Mouse (Mus musculus): ENCODE results near the gene Galnt13. TPM values are rescaled to one million over a fixed set of nuclear protein-coding genes. Genes with fewer than 3 reads are reported as not detected.
"Not testable (repeated sequence)": the region's sequence is repeated elsewhere in the genome, so short reads cannot be mapped to it uniquely, and the experiment has no call there.

The Galnt13 gene
- polyA plus RNA-seq, 1 experiment from 2014 or later: 0.08 TPM

DNA sequence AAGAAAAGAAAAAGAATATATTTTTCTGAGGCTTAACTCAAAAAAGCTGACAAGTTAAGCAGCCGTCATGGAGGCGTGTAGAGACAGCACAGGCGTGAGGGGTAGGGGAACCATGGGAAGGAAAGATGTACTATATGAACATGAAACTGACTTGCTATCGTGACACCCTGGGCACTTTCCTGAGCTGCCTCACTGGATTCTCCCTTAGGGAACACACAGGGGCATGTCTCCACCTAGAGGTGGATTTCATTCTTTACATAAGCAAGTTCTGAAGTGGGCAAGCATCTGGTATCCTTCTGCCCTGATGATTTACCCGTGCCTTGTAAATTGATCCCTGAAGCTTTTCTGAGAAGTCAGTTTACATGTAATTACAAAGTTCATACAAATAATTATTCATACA lies 586.4 kb downstream of the Galnt13 start:
- H3K9ac ChIP-seq (ENCODE audit: low read depth, low read length); H3K36me3 ChIP-seq (ENCODE audit: control insufficient read depth, insufficient read depth, low read length); H3K4me2 ChIP-seq; H3K9me3 ChIP-seq (ENCODE audit: control insufficient read depth, low read length); H3K4me3 ChIP-seq (ENCODE audit: low read depth, low read length); H3K4me1 ChIP-seq (replicated peaks; ENCODE audit: control insufficient read depth, insufficient read depth, low read length); H3K27ac ChIP-seq (ENCODE audit: low read depth, low read length); ATAC-seq (replicated peaks; ENCODE audit: low FRiP score); H3K27me3 ChIP-seq (replicated peaks; ENCODE audit: control insufficient read depth, insufficient read depth, low read length); DNase-seq (ENCODE audit: low spot score): not testable (repeated sequence)
- WGBS: no CpG with 5 or more reads among the region's 5 CpGs

DNA sequence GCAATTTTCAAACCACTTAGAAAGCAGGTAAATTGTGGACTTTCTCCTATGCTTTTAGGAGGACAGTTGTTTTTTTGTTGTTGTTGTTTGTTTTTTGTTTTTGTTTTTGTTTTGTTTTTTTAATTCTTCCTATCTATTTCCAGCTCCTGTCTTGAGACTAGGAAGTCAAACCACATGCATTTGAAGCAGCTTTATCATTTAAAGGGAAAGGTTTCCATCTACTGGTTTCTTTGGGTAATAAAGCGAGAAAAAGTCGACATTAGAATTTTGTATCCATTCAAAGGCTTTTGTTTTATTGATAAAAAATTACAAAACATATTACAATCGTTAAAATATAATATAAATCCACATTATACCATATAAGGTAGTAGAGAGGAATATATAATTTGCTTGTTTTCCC lies 598.5 kb downstream of the Galnt13 start:
- Histone ChIP-seq H3K27me3 (replicated peaks; ENCODE audit: control insufficient read depth, insufficient read depth, low read length) (no peaks in the 10 kb centered on the region), H3K4me1 (replicated peaks; ENCODE audit: control insufficient read depth, insufficient read depth, low read length) (no peaks in the 10 kb centered on the region), H3K9ac (ENCODE audit: low read depth, low read length) (no peak overlapping the region), H3K4me2 (no peak overlapping the region), H3K36me3 (ENCODE audit: control insufficient read depth, insufficient read depth, low read length) (no peaks in the 10 kb centered on the region), H3K27ac (ENCODE audit: low read depth, low read length) (no peak overlapping the region), H3K9me3 (ENCODE audit: control insufficient read depth, low read length) (no peaks in the 10 kb centered on the region), H3K4me3 (ENCODE audit: low read depth, low read length) (no peak overlapping the region)
- DNase-seq (ENCODE audit: low spot score): no peak
- ATAC-seq (replicated peaks; ENCODE audit: low FRiP score): no peak
- 47% methylated on average over 3 of the region's 3 CpGs for WGBS

GRCm38 (mm10) chr2:55065469-55066315 lies 629.6 kb downstream of the Galnt13 start:
- H3K27ac ChIP-seq (ENCODE audit: low read depth, low read length): no peak overlapping the region
- WGBS: 84% methylated on average over 7 of the region's 7 CpGs
- no peaks in the 10 kb centered on the region for H3K4me1 ChIP-seq (replicated peaks; ENCODE audit: control insufficient read depth, insufficient read depth, low read length)
- ATAC-seq (replicated peaks; ENCODE audit: low FRiP score) (no peak), DNase-seq (ENCODE audit: low spot score) (no peak)
- H3K4me2 ChIP-seq: no peak overlapping the region
- H3K27me3 ChIP-seq (replicated peaks; ENCODE audit: control insufficient read depth, insufficient read depth, low read length): no peaks in the 10 kb centered on the region
- H3K9ac ChIP-seq (ENCODE audit: low read depth, low read length): no peak overlapping the region
- no peaks in the 10 kb centered on the region for H3K36me3 ChIP-seq (ENCODE audit: control insufficient read depth, insufficient read depth, low read length)
- H3K4me3 ChIP-seq (ENCODE audit: low read depth, low read length): no peak overlapping the region
- no peaks in the 10 kb centered on the region for H3K9me3 ChIP-seq (ENCODE audit: control insufficient read depth, low read length)

GRCm38 (mm10) chr2:55085580-55085979 lies 649.5 kb downstream of the Galnt13 start:
- no peak overlapping the region for H3K4me2 ChIP-seq
- H3K36me3 ChIP-seq (ENCODE audit: control insufficient read depth, insufficient read depth, low read length): no peaks in the 10 kb centered on the region
- no peak overlapping the region for H3K27ac ChIP-seq (ENCODE audit: low read depth, low read length)
- H3K9ac ChIP-seq (ENCODE audit: low read depth, low read length): no peak overlapping the region
- no peaks in the 10 kb centered on the region for H3K9me3 ChIP-seq (ENCODE audit: control insufficient read depth, low read length)
- H3K27me3 ChIP-seq (replicated peaks; ENCODE audit: control insufficient read depth, insufficient read depth, low read length): no peaks in the 10 kb centered on the region
- WGBS: 93% methylated on average over 2 of the region's 2 CpGs
- H3K4me1 ChIP-seq (replicated peaks; ENCODE audit: control insufficient read depth, insufficient read depth, low read length): no peaks in the 10 kb centered on the region
- H3K4me3 ChIP-seq (ENCODE audit: low read depth, low read length): no peak overlapping the region
- DNase-seq (ENCODE audit: low spot score) (no peak), ATAC-seq (replicated peaks; ENCODE audit: low FRiP score) (no peak)

DNA sequence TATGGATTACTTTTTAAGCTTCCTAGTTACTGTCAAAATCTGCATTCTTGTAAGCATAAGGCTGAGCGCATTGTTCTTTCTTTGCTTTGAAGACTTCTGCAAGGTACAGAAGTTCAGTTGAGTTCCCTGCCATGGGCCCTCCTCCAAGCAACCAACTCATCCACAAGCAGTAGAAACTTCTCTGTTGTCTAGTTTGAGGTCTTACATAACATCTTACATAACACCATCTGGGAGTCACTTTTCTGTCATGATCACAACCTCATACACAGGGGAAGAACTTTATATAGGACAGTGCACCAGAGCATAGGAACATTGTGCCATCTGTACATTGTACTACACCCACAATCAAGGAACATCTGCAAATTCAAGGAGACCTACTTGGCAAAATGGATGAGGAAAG lies 651.9 kb downstream of the Galnt13 start:
- no peak for ATAC-seq (replicated peaks; ENCODE audit: low FRiP score)
- Histone ChIP-seq H3K27ac (ENCODE audit: low read depth, low read length) (no peak overlapping the region), H3K27me3 (replicated peaks; ENCODE audit: control insufficient read depth, insufficient read depth, low read length) (no peaks in the 10 kb centered on the region), H3K4me1 (replicated peaks; ENCODE audit: control insufficient read depth, insufficient read depth, low read length) (no peaks in the 10 kb centered on the region), H3K36me3 (ENCODE audit: control insufficient read depth, insufficient read depth, low read length) (no peaks in the 10 kb centered on the region), H3K9me3 (ENCODE audit: control insufficient read depth, low read length) (no peaks in the 10 kb centered on the region), H3K9ac (ENCODE audit: low read depth, low read length) (no peak overlapping the region), H3K4me3 (ENCODE audit: low read depth, low read length) (no peak overlapping the region), H3K4me2 (no peak overlapping the region)
- WGBS: 91% methylated on average over 1 of the region's 1 CpGs
- no peak for DNase-seq (ENCODE audit: low spot score)

DNA sequence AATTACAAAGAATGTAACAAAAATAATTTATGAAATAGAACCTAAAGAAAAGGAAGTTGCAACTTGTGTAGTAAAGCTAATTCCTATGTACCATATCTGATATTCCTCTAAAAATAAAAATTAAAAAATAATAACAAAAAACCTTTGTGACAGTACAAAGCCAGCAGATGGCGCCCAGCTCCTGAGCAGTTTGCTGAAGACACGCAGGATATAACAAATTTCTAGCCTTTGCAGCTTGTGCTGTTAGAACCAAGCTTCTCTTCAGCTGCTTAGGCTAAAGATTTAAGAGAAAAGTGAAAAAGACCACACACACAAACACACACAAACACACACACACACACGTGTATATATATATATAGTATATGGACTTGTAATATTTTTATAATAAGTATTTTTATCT lies 654.2 kb downstream of the Galnt13 start:
- H3K4me3 ChIP-seq (ENCODE audit: low read depth, low read length): no peak overlapping the region
- H3K36me3 ChIP-seq (ENCODE audit: control insufficient read depth, insufficient read depth, low read length): no peaks in the 10 kb centered on the region
- no peak overlapping the region for H3K4me2 ChIP-seq
- DNase-seq (ENCODE audit: low spot score) (no peak), ATAC-seq (replicated peaks; ENCODE audit: low FRiP score) (no peak)
- WGBS: 18% methylated on average over 3 of the region's 3 CpGs
- H3K4me1 ChIP-seq (replicated peaks; ENCODE audit: control insufficient read depth, insufficient read depth, low read length): no peaks in the 10 kb centered on the region
- no peak overlapping the region for H3K27ac ChIP-seq (ENCODE audit: low read depth, low read length)
- H3K27me3 ChIP-seq (replicated peaks; ENCODE audit: control insufficient read depth, insufficient read depth, low read length): no peaks in the 10 kb centered on the region
- no peaks in the 10 kb centered on the region for H3K9me3 ChIP-seq (ENCODE audit: control insufficient read depth, low read length)
- no peak overlapping the region for H3K9ac ChIP-seq (ENCODE audit: low read depth, low read length)

GRCm38 (mm10) chr2:55091495-55091894 lies 655.4 kb downstream of the Galnt13 start:
- Histone ChIP-seq H3K4me1 (replicated peaks; ENCODE audit: control insufficient read depth, insufficient read depth, low read length) (no peaks in the 10 kb centered on the region), H3K27ac (ENCODE audit: low read depth, low read length) (no peak overlapping the region), H3K36me3 (ENCODE audit: control insufficient read depth, insufficient read depth, low read length) (no peaks in the 10 kb centered on the region), H3K9ac (ENCODE audit: low read depth, low read length) (no peak overlapping the region), H3K9me3 (ENCODE audit: control insufficient read depth, low read length) (no peaks in the 10 kb centered on the region), H3K4me3 (ENCODE audit: low read depth, low read length) (no peak overlapping the region), H3K4me2 (no peak overlapping the region), H3K27me3 (replicated peaks; ENCODE audit: control insufficient read depth, insufficient read depth, low read length) (no peaks in the 10 kb centered on the region)
- 84% methylated on average over 4 of the region's 4 CpGs for WGBS
- DNase-seq (ENCODE audit: low spot score) (no peak), ATAC-seq (replicated peaks; ENCODE audit: low FRiP score) (no peak)

GRCm38 (mm10) chr2:55099100-55099499 lies 663.0 kb downstream of the Galnt13 start:
- Histone ChIP-seq H3K9me3 (ENCODE audit: control insufficient read depth, low read length) (no peaks in the 10 kb centered on the region), H3K27ac (ENCODE audit: low read depth, low read length) (no peak overlapping the region), H3K36me3 (ENCODE audit: control insufficient read depth, insufficient read depth, low read length) (no peaks in the 10 kb centered on the region), H3K4me2 (no peak overlapping the region), H3K4me3 (ENCODE audit: low read depth, low read length) (no peak overlapping the region), H3K4me1 (replicated peaks; ENCODE audit: control insufficient read depth, insufficient read depth, low read length) (no peaks in the 10 kb centered on the region), H3K27me3 (replicated peaks; ENCODE audit: control insufficient read depth, insufficient read depth, low read length) (no peaks in the 10 kb centered on the region), H3K9ac (ENCODE audit: low read depth, low read length) (no peak overlapping the region)
- DNase-seq (ENCODE audit: low spot score) (no peak), ATAC-seq (replicated peaks; ENCODE audit: low FRiP score) (no peak)
- WGBS: 74% methylated on average over 1 of the region's 1 CpGs

DNA sequence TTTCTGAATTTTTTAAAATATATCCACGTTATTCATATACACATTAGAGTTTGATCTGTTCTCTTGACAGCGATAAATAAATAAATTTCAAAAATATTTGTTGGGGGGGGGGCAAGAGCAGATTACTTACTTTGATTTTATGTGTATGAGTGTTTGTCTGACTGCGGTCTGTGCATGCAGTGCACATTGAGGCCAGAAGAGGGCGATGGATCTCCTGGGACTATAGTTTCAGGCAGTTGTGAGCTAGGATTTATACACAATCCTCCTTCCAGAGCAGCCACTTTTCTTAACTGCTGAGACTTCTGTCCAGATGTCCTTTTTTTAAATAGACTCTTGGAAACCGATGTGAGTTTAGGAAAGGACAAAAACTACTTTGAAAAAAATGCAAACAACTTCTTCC lies 665.2 kb downstream of the Galnt13 start:
- ATAC-seq (replicated peaks; ENCODE audit: low FRiP score) (no peak), DNase-seq (ENCODE audit: low spot score) (no peak)
- Histone ChIP-seq H3K27me3 (replicated peaks; ENCODE audit: control insufficient read depth, insufficient read depth, low read length) (no peaks in the 10 kb centered on the region), H3K4me2 (no peak overlapping the region), H3K9ac (ENCODE audit: low read depth, low read length) (no peak overlapping the region), H3K9me3 (ENCODE audit: control insufficient read depth, low read length) (no peaks in the 10 kb centered on the region), H3K4me3 (ENCODE audit: low read depth, low read length) (no peak overlapping the region), H3K4me1 (replicated peaks; ENCODE audit: control insufficient read depth, insufficient read depth, low read length) (no peaks in the 10 kb centered on the region), H3K36me3 (ENCODE audit: control insufficient read depth, insufficient read depth, low read length) (no peaks in the 10 kb centered on the region), H3K27ac (ENCODE audit: low read depth, low read length) (no peak overlapping the region)
- WGBS: 63% methylated on average over 5 of the region's 5 CpGs
